Mouse (Mus musculus) liver, embryonic 14.5 days (tissue): ENCODE data around the gene Khdc4.

Experiments
- CTCF ChIP-seq: IDR thresholded peaks from 2 replicates; pipeline ENCODE4 v1.5.1; 2016; ENCODE audit warnings: antibody characterized with exemption, low read depth, control low read depth
- EP300 ChIP-seq: IDR thresholded peaks from 2 replicates; pipeline ENCODE4 v1.6.1; 2016; ENCODE audit warnings: antibody characterized with exemption, low read depth

GRCm38 (mm10) chr3:88761619-88762018 lies 76.0 kb downstream of the Khdc4 start:
- no peak for TF ChIP-seq CTCF
- no peak for TF ChIP-seq EP300
